Mouse (Mus musculus): ENCODE data around the gene Ifna4. TPM values are rescaled to one million over a fixed set of nuclear protein-coding genes. Genes with fewer than 3 reads are reported as not detected.
A peak's percentile ranks its signal among the peaks of the same experiment; 100 is the strongest.

The Ifna4 gene
- total RNA-seq, 2 experiments from 2014 or later = not detected

DNA sequence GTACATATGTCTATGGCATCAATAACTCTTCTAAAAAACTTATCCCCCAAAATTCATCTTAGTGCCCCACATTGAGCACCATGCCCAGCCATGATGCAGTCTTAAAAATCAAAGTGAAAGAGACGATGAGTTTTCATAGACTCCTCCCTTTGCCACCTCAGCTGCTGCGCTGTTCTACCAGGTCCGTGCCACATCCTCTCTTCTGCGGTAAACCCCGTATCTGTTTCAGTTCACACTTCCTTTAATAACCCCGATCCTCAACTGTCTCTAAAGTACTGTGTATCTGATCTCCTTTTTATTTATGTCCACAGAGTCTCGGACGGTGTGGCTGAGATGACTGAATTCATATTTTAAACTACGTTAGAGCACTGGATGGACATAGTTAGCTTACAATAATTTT is 22.9 kb downstream of the Ifna4 start:
- intact Hi-C loops (cut with DNase I) = no loop called here
- DNase-seq = no peak

DNA sequence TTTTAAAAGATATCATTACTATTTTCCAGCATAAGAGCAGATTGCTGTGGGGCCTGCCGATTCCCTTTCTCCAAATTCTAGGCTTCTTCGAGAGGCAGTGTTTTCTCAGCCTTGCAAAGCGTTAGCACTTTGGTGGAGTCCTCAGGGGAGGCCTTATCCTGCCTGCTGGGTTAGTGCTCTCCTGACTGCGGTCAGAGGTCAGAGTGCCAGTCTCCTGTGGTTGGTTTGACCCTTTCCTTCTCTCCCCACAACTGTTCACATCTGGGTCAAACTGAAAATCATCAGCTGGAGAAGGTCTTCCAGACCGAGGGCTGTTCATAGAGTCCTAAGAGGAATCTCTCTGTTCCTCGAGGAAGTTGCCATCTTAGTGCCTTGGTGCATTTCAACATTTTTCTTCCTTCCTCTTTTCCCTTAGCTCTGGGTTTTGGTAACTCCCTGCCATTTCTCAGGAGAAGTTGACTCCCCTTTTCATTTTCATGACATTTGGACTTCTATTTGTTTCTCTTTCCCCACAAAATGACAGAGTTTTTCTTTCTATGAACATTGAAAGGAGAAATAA is 23.4 kb downstream of the Ifna4 start:
- DNase-seq = no peak
- intact Hi-C loops (cut with DNase I) = no loop called here

DNA sequence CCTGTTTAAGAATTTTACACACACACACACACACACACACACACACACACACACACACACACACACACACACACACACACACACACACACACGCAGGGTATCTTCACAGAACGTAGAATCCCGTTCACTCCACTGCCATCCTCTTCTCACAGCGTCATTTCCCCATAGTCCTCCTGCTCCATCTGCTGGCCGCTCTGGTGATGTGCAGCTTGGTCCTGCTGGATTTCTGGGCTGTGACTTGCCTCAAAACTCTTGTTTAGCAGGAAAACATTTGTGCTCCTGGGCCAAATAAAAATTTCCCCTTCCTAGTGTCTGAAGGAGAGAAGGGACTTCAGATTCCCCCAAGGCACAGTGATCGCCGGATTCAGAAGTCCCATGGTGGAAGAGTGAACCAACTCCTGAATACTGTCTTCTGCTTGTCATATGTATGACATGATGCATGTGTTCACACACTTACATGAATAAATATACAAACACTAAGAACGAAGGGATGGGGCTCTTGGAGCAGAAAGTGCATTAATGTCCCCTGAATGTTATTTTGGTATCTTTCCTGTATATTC is 25.8 kb downstream of the Ifna4 start:
- intact Hi-C loops (cut with DNase I) = no loop called here
- peak; percentile 74 to 79 for DNase-seq

DNA sequence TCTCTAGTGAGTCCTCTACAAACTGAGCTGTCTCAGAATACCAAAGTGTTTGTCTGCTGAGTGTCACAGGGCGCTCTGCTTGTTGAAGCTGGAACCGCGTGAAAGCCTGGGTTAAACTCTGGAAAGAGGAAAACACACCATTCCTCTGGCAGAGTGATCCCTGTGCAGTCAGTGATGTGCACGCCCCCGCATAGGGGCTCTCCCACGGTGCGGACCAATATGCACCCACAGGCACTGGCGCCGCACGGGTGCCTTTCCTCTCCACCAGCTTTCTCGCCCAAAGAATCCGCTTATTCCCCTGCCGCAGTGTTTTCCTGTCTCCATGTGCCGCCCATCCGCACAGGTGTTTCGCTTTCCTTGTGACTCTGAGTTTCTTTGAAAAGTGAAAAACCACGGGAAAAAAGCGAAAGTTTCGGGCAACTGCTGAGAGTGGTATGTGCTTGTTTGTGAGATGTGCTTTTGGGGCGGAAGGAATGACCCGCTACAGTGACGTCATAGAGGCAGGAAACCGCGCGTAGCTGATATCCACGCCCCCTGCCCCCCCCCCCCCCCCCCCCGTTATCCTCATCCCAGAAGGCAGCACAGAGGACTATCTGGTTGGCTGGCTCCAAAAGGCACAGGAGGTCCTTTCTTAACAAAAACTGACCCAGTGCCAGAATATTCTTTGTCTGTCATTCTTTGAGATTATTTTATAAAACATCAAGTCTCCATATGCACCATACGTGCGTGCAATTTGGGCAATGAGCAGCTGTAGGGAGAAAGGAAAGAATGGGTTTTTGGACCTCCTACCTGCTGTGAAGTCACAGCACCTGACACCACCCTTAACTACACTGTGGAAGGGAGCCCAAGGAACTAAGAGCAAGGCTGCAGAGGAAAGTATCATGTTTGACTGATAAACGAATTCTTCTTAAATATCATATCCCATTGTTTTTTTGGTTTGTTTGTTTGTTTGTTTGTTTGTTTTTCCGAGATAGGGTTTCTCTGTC is 26.6 kb downstream of the Ifna4 start:
- intact Hi-C loops (cut with DNase I) = no loop called here
- DNase-seq = peak; percentile 27

DNA sequence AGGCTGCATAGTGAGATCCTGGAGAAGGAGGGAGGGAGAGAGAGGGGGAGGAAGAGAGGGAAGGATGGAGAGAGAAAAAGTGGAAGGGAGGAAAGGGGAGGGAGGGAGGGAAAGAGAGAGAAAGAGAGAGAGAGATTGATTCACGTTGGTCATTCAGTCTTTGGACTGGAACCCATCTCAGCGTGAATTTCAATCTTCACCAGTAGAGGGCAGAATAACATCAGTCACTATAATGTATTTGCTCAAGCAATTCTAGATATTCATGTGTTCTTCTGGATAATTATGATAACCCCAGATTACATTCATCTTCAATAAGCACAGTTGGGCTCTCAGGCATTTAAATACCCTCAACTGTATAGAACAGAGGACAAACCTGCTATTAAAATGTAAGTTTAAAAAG is 31.0 kb downstream of the Ifna4 start:
- intact Hi-C loops (cut with DNase I) = loop anchor here (1.0 to 5.0 kb wide), 3 partner anchors 65 to 650 kb away; no protein-coding TSS in a partner anchor
- peak in 1 of 2 experiments; percentile 12 for DNase-seq

DNA sequence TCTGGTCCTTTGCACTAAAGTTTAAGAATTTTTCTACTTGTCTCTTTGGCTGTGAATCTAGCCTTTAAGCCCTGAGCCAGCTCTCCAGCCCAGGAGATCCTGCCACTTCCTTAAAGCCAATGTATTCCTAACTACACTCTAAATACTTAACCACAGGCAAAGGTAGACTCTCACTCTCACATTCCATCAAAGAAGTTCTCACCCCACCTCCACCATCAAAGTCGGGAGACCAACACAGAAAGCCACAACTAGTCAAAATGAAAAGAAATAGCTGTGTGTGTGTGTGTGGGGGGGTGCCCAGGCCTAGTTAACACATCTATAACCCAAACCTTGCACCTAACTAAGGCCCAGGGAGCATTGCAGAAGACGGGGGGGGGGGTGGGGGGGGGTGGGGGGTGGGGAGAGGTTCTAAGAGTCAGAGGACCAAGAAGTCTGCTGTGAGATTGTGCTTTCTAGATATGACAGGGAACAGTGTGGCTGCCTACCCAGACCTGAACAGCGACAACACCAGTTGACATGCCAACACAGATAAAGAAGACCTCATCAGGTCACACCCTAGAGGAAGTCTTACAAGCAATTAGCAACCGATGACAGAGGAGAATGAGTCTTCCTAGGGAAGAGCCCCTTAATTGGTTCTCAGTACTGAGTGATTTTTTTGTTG is 33.9 kb downstream of the Ifna4 start:
- intact Hi-C loops (cut with DNase I) = no loop called here

DNA sequence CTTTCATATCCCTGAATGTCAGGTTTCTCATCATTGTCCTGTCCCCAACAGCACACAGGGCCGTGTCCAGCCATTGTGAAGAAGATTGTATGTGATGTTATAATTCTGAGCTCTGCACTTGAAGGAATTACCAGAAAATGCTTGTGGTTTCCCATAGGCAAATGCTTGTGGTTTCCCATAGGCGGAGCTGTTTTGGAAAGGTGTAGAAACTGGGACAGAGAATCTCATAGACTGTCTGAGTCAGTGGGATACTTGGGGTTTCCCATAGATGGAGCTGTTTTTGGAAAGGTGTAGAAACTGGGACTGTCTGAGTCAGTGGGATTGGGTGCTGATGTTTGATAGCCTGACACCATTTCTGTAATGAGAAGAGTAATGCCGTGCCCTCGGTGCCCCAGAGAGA is 34.9 kb downstream of the Ifna4 start:
- DNase-seq = no peak
- intact Hi-C loops (cut with DNase I) = no loop called here

More for the DNA sequence above, 33.9 kb downstream of the Ifna4 start:
- DNase-seq = no peak

DNA sequence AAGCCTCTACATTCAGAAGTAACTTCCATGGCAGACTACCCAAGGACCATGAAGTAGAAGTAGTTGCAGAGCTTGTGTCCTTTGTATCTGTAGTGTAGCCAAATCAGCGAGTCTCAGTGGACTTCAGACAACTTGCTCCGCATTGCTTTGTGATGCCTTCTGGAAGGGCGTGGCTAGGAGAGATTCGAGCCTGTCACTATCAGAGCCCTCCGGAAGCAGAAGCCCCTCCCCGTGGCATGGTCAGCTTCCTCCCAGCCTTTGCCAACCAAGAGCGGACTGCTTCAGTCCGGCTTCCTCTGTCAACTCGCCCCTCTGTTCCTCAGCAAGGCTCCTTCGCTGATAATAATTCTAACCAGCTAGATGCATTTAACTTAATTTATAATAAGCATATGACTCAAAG is 36.6 kb downstream of the Ifna4 start:
- DNase-seq = no peak
- intact Hi-C loops (cut with DNase I) = no loop called here

DNA sequence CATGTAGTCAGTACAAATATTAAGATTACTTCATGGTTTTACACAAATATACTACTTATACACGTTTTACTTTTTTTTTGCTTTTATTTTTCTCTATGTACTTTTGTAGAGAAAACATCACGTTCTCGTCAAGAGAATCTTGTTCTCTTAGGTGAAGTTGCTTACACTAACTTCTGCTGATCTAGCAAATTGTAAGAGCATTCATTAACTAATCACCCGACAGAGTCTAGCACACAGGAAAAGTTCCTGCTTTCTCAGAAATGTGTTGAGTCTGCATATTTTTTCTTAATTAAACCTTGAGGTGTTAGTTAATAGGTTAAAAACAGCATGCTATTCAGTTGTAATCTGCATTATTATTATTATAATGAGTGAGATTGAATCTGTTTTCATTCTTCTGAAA is 37.1 kb downstream of the Ifna4 start:
- DNase-seq = no peak
- intact Hi-C loops (cut with DNase I) = no loop called here

DNA sequence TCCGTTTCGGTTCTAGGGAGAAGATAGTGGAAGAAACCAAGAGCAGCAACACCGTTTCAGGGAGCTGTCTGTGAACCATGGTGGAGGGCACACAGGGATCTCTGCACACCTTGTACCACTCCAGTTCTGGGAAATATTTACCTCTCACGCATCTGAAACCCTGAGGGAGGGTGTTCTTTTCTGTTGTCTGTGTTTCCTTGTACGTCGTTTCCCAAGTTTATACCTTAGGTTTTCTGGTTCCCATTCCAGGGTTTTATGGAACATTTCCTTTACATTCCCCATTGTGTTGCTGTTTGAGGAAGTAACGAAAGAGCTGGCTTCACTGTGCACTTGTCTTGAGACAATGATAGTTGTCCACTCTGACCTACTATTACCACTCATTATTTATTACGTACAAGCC is 38.4 kb downstream of the Ifna4 start, which contains the start of gene Ifne:
TSS of gene Ifne (minus strand) at position 101 of the 400 bp plus-strand sequence.
- no peak for DNase-seq

DNA sequence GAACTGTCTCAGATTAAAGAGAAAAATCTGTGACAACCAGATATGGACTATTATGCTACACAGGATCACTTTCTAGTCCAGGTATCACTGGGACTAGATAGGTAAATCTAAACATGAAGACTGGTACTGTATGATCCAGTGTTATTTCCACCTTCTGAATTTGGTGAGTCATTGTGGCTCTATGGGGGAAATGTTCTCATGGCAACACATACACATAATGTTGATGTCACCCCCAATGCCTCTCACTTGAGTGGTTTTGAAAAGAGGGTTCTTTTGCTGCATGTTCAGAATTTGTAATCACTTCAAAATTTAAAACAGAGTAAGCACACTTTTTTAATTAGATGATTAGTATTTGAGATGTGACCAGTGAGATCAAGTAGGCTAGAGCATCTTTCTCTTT is 46.6 kb downstream of the Ifna4 start:
- no peak for DNase-seq
- intact Hi-C loops (cut with DNase I) = no loop called here

More for the DNA sequence above, 38.4 kb downstream of the Ifna4 start, which contains the start of gene Ifne:
- intact Hi-C loops (cut with DNase I) = no loop called here

Other genes starting within 250 kb of the Ifna4 start
- not detected for gene Ifna9, start 249.5 kb upstream of the Ifna4 start, total RNA-seq (2021)
- not detected for gene Ifna12, start 238.5 kb upstream of the Ifna4 start, total RNA-seq (2021)
- not detected for gene C87499, start 207.4 kb upstream of the Ifna4 start, total RNA-seq (2021)
- not detected for gene Ifna13, start 197.4 kb upstream of the Ifna4 start, total RNA-seq (2021)
- gene Ifna16, start 164.9 kb upstream of the Ifna4 start, total RNA-seq (2021) = not detected
- not detected for gene Ifna2, start 157.9 kb upstream of the Ifna4 start, total RNA-seq (2021)
- not detected for gene Ifnab, start 150.5 kb upstream of the Ifna4 start, total RNA-seq (2021)
- under 1 TPM; 0.39 to 0.43 TPM for gene Gm26566, start 120.1 kb upstream of the Ifna4 start, total RNA-seq (2021)
- 10 to 100 TPM; 69.3 to 71.1 TPM for gene Klhl9, start 119.4 kb upstream of the Ifna4 start, total RNA-seq (2021)
- not detected for gene Gm13271, start 87.0 kb upstream of the Ifna4 start, total RNA-seq (2021)
- gene Gm13283, start 81.7 kb upstream of the Ifna4 start, total RNA-seq (2021) = not detected
- not detected for gene Gm13290, start 68.0 kb upstream of the Ifna4 start, total RNA-seq (2021)
- not detected for gene Gm13289, start 64.9 kb upstream of the Ifna4 start, total RNA-seq (2021)
- not detected for gene Gm13272, start 62.0 kb upstream of the Ifna4 start, total RNA-seq (2021)
- gene Ifnz, start 59.7 kb upstream of the Ifna4 start, total RNA-seq (2021) = not detected
- gene Gm13276, start 56.2 kb upstream of the Ifna4 start, total RNA-seq (2021) = not detected
- gene Gm13277, start 53.2 kb upstream of the Ifna4 start, total RNA-seq (2021) = not detected
- gene Gm13278, start 50.3 kb upstream of the Ifna4 start, total RNA-seq (2021) = not detected
- gene Gm13275, start 47.4 kb upstream of the Ifna4 start, total RNA-seq (2021) = not detected
- gene Gm13279, start 44.5 kb upstream of the Ifna4 start, total RNA-seq (2021) = not detected
- gene Gm13285, start 42.2 kb upstream of the Ifna4 start, total RNA-seq (2021) = under 1 TPM; 0.19 TPM
- gene Gm13287, start 38.6 kb upstream of the Ifna4 start, total RNA-seq (2021) = not detected
- gene Gm13288, start 36.3 kb upstream of the Ifna4 start, total RNA-seq (2021) = not detected
- gene Ifna7, start 25.6 kb upstream of the Ifna4 start, total RNA-seq (2021) = not detected
- not detected for gene Ifna11, start 21.9 kb upstream of the Ifna4 start, total RNA-seq (2021)
- gene Ifna6, start 14.4 kb upstream of the Ifna4 start, total RNA-seq (2021) = not detected
- gene Ifna5, start 6.3 kb upstream of the Ifna4 start, total RNA-seq (2021) = not detected
- gene Ifna1, start 8.2 kb downstream of the Ifna4 start, total RNA-seq (2021) = not detected
- gene Ifne, start 38.3 kb downstream of the Ifna4 start, total RNA-seq (2021) = not detected